Mouse (Mus musculus): ENCODE measurements around the gene Bmp8a.
A peak's percentile ranks its signal among the peaks of the same experiment; 100 is the strongest.
"Not testable (repeated sequence)": the region's sequence is repeated elsewhere in the genome, so short reads cannot be mapped to it uniquely, and the experiment has no call there.

Bmp8a gene

GRCm38 (mm10) chr4:123331326-123331725 lies 11.7 kb downstream of the Bmp8a start:
- DNase-seq (ENCODE audit: low read depth) = no peak

- DNase-seq (ENCODE audit: low read depth) = no peak
Observed at GRCm38 (mm10) chr4:123328946-123329345, 14.1 kb downstream of the Bmp8a start.

GRCm38 (mm10) chr4:123327630-123328029 lies 15.4 kb downstream of the Bmp8a start:
- DNase-seq (ENCODE audit: low read depth) = no peak

GRCm38 (mm10) chr4:123326087-123326486 lies 17.0 kb downstream of the Bmp8a start:
- no peak for DNase-seq (ENCODE audit: low read depth)

- no peak for DNase-seq (ENCODE audit: low read depth)
Observed at GRCm38 (mm10) chr4:123323534-123323933, 19.5 kb downstream of the Bmp8a start, which contains the start of gene Oxct2a. Gene Oxct2a (minus strand): TSS chr4:123323634.

- DNase-seq (ENCODE audit: low read depth) = not testable (repeated sequence)
Observed at GRCm38 (mm10) chr4:123322910-123323309, 20.1 kb downstream of the Bmp8a start.

GRCm38 (mm10) chr4:123314497-123314896 lies 28.6 kb downstream of the Bmp8a start:
- DNase-seq (ENCODE audit: low read depth) = no peak

- peak; percentile 37 for DNase-seq (ENCODE audit: low read depth)
Observed at GRCm38 (mm10) chr4:123313010-123313409, 30.0 kb downstream of the Bmp8a start.

GRCm38 (mm10) chr4:123311845-123312244 lies 31.2 kb downstream of the Bmp8a start:
- DNase-seq (ENCODE audit: low read depth) = no peak

- no peak for DNase-seq (ENCODE audit: low read depth)
Observed at GRCm38 (mm10) chr4:123308292-123308691, 34.8 kb downstream of the Bmp8a start.

GRCm38 (mm10) chr4:123306999-123307398 lies 36.1 kb downstream of the Bmp8a start:
- DNase-seq (ENCODE audit: low read depth) = no peak

- peak; percentile 59 for DNase-seq (ENCODE audit: low read depth)
Observed at GRCm38 (mm10) chr4:123305789-123306188, 37.3 kb downstream of the Bmp8a start.

GRCm38 (mm10) chr4:123298980-123299670 lies 43.9 kb downstream of the Bmp8a start:
- DNase-seq (ENCODE audit: low read depth) = no peak

- DNase-seq (ENCODE audit: low read depth) = no peak
Observed at GRCm38 (mm10) chr4:123298226-123298625, 44.8 kb downstream of the Bmp8a start.

GRCm38 (mm10) chr4:123297195-123297960 lies 45.7 kb downstream of the Bmp8a start:
- no peak for DNase-seq (ENCODE audit: low read depth)

GRCm38 (mm10) chr4:123296148-123296534 lies 46.9 kb downstream of the Bmp8a start:
- no peak for DNase-seq (ENCODE audit: low read depth)

- no peak for DNase-seq (ENCODE audit: low read depth)
Observed at GRCm38 (mm10) chr4:123295516-123296147, 47.4 kb downstream of the Bmp8a start.

- not testable (repeated sequence) for DNase-seq (ENCODE audit: low read depth)
Observed at GRCm38 (mm10) chr4:123295026-123295425, 48.0 kb downstream of the Bmp8a start.

- DNase-seq (ENCODE audit: low read depth) = no peak
Observed at GRCm38 (mm10) chr4:123293661-123294443, 49.2 kb downstream of the Bmp8a start.

GRCm38 (mm10) chr4:123292989-123293388 lies 50.1 kb downstream of the Bmp8a start:
- DNase-seq (ENCODE audit: low read depth) = no peak

GRCm38 (mm10) chr4:123292390-123292789 lies 50.7 kb downstream of the Bmp8a start:
- DNase-seq (ENCODE audit: low read depth) = no peak

GRCm38 (mm10) chr4:123289038-123289437 lies 54.0 kb downstream of the Bmp8a start:
- DNase-seq (ENCODE audit: low read depth) = no peak
